Mouse (Mus musculus): ENCODE data around the gene Gm21119.
A peak's percentile ranks its signal among the peaks of the same experiment; 100 is the strongest.
"Not testable (repeated sequence)": the region's sequence is repeated elsewhere in the genome, so short reads cannot be mapped to it uniquely, and the experiment has no call there.

The Gm21119 gene

DNA sequence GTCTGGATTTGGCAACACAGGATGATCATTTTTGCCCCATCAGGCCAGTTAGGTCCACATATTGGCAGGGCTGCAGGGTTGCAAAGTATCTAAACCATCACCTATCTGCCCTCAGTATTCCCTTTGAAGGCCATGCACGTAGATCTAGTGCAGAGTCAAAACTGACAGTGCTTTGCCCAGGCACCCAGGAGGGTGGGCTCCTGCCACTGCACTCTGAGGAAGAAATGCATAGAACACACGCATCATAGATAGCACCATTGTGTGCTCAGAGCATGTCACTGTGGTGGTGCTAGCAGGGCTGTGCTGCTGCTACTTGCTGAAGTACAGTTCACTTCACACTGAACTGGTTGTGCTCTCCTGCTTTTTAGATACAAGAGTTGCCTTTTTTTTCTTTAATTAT is at the start of gene Gm21119:
Gene Gm21119 (plus strand): TSS at position 301 of the 400 bp plus-strand sequence.
- DNase-seq, result not testable (repeated sequence)

DNA sequence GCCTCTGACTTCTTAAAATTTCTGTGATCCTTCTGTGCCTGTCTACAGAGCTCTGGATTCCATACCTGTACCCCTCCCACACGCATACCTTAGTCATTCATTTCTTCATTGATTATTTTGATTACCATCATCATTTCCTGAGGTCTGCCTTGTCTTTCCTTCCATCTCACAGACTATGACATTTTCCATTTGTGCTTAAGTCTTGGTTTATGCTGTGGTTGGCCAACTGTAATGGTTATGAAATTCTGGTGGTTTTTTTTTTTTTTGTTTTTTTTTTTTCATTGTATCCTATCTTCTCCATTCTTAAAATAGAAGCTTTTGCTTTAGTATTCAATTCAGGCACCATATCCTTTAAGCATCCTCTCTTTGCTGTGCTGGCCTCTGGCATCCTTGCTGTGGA is 48.0 kb upstream of the Gm21119 start:
- not testable (repeated sequence) for DNase-seq

DNA sequence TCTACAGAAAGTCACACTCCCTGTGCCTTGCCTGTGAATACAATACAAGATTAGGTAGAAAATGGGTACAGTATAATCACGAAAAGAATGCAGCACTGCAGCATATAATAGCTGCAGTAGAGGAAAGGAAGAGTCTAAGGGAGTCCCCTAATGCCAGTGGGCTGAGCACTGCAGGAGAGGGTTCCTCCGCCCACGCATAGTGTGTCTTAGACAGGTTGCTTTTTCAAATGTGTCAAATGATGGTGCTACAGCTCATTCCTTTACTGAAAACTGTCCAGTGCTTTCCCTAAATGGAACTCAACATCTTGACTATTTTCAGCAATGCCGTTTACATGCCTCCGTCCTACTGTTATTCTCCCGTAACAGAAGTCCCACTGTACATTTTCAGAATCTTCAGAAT is 33.6 kb upstream of the Gm21119 start:
- not testable (repeated sequence) for DNase-seq

DNA sequence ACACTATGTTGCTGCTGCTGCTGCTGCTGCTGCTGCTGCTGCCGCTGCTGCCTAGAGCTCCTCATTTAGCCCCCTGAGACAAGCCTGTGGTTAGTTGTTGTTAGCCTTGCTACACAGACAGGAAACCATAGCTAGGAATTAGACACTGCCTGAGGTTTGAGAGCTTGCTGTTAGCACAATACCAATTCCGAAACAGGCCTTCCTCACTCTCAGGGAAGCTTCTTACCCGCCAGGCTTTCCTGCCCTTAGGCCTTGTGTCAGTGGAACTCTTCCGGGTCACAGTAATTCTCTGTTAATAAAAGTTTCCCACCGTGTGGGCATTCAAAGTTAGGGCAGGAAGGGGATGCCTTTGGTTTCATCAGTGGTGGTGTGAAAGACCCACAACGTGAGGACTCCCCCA is 31.9 kb upstream of the Gm21119 start:
- DNase-seq, result not testable (repeated sequence)

DNA sequence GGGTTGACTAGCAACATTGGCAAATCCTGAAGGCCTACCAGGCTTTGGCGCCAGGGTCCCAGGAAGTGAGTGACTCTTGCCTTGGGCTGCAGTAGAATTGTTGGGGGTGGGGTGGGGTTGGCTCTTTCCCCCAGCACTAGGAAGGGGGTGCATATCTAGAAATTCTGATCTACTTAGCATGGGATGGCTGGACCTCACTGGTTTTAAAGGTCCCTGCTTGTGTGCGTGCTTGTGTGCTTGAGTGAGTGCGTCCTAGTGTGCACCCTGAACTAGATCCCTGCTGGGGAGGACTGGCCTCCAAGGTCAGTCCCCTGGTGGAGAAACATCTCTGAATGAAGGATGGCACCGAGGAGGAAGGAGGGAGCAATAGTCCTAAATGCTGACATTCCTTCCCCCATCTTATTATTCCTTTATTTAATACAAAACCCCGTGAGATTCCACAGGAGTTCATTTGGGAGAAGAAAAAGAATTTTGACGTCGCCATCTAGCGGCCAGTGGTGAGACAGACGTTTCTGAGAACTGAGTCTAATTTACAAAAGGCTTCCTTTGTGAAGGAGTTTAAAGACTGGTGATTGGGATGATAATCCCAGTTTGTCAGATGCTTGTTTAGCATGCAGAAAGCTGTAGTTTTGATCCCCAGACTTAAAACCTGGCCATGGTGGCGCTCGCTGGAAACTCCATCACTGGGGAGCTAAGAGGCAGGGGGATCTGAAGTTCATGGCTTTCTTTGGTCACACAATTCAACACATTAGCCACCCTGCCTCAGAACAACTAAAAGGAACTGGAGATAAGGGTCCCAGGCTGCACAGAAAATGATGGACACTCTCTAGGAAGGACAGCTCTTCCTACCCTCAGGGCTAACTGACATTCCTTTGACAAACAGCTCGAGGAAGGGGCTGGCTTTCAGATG is 26.2 kb upstream of the Gm21119 start:
- DNase-seq, result not testable (repeated sequence)

DNA sequence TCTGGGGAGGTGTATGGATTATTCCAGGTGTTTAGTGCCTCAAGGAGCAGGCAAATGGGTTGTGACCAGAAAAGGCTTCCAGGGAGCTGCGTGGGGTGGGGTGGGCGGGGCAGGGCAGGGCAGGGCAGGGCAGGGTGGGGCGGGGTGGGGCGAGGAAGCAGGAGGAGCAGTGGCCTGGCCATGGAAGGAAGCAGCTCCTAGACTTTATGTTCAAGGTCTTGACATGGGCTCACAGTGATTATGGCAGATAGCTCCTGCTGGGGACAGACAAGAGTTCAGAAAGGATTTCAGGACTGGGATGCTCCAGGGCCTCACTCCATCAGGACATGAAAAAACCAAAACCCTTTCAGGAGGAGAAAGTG is 25.6 kb upstream of the Gm21119 start:
- peak; percentile 37 for DNase-seq

DNA sequence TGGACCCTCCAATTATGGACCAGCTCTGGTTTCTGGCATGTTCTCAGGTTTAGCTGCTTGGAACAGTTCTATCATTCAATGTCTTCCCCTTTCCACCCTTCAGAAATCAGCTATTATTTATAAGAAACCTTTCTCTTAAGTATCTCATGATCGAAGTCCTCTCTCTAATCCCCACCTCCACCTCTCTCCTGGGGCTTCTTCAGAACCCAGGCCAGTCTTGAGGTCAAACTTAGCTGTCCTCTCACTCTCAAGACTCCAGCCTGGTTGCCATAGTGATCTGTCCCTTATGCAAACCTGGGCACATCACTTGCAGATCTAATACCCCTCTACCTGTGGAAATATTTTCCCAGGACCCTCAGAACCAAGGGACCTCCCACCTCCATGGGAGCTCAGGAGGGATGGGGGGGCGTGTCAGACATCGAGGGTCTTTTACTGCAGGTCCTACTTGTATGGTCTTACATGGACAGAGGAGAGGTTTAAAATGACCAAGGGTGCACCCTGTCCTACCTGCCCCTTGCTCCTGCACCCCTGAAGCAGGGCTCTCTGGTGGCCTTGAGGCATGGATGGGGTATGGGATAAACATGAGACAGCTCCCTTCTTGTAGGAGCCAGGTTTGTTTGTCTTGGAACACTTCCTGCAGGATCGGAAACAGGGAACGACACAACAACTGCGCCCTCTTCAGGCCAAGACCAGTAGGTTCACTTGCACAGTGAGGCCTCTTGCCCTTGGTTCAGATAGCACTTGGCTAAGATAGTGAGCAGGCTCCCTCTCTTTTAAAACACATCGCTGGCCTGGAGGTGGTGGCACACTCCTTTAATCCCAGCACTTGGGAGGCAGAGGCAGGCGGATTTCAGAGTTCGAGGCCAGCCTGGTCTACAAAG is 24.4 kb upstream of the Gm21119 start:
- peak; percentile 45 for DNase-seq

DNA sequence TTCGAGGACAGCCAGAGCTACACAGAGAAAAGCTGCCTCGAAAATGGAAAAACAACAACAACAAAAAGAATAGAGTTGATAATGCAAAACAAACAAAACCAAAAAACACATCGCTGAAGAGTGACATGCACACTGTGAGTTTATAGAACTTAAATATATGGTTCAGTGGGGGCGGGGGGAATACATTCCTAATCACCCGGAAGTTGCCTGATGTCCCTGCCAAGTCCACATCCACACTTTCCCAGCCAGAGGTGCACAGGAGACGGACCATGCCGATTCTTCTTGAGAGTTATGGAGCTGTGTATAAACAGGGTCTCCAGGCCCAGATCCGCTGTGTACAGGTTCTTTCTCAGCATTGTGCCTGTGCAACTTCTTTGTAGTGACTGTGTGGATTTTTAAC is 23.7 kb upstream of the Gm21119 start:
- DNase-seq, result not testable (repeated sequence)

DNA sequence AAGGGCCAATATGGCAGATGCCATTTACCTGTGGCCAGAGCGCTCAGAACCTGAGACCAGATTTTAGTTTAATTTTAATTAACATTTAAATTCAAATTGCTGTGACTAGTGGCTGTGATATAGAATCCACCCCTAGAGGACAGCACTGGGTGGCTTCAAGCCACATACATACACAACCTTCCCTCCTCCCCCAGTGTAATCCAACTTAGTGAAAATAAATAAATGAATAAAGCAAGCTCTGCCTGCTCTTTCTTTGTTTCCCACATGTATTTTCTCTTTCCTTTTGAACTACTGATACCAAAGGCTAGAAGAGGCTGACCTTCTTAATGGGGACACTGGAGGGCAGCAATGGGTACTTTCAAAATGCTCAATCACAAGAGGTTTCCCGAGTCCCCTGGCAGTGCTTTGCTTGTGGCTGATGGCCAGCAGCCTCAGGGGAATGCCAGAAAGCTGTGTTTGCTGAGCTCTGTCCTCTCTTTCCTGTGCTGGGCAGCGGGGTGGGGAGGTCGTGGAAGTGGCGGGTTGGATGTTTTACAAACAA is 21.9 kb upstream of the Gm21119 start:
- not testable (repeated sequence) for DNase-seq

DNA sequence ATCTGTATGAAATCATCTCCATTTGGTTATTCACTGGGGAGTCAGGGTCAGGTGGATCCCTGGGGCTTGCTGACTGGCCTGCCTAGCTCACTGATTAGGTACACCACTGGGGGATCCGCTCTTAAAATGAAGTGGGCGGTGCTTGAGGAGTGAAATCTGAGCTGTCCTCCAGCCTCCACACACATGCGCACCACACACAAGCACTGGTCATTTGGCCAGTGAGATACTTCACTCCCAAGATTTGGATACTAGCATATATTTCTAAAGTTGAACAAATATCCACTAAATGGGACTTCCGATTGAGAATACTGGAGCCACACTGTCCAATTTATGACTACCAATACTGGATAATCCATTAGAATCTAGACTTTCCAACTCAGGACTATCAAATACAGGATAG is 20.9 kb upstream of the Gm21119 start:
- peak; percentile 56 for DNase-seq

DNA sequence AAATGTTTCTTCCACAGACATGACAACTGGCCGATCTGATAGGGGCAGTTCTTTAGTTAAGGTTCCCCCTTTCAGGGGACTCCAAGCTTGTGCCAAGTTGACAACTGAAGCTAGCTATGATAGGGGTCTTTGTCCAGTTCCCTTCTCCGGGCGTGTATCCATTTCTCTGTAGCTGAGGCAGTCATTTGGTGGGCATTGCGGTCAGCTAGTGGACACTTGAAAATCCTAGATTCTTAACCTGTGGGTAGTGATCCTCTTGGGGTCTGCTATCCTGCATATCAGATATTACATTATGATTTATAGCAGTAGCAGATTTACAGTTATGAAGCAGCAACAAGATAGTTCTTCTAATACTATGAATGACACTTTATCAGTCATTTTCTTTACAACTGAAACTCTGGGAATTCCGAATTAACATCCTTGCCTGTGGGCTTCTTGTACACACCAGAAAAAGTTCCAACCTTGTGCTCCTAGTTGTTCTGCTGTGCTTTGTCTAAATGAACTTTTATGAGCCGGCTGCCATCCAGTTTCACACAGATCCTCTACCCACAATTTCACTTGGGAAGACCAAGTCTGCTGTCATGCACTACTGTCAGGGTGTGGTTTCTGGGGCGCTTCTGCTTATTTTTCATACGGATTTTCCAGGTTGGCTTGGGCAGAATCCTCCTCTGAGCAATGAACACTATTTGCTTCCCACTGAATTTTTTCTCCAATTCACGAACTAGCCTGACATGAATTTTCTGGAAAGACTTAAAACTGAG is 18.5 kb upstream of the Gm21119 start:
- DNase-seq, result not testable (repeated sequence)

DNA sequence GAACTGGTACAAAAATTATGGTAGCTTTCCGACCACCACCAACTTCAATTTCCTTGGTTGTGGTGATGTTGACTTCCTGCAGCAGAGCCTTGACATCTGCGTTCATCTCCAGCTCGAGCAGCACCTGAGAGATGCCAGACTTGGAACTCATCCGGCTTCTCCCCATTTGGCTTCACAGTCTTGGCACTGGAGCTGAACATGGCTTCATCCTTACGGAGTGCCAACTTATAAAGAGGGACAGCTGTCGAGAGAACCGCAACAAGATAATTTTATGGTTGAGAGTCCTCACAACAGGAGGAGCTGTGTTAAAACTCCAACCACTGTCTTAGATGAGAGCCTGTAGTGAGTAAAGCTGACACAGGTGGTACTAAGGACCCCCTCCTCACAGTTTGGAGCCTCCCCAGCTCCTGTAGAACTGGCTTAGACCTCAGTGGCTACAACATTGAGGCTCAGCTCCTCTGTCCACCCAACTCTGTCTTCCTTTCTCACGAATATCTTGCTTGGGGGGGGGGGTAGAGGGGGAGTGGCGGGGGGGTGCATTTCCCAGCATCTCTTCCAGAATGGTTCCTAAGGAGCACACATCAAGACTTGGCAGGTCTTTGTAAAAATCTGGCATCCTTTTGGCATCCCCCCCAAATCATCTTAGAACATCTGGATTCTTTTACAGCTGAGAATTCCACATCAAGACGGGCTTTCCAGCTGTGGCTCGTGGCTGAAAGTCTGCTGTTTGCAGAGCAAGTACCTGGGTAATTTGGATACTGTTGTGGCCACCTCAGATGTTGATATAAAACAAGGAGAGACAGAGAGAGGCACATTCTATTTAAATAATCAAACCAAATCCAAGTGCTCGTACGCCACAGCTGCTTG is 17.6 kb upstream of the Gm21119 start:
- DNase-seq, result peak; percentile 78

DNA sequence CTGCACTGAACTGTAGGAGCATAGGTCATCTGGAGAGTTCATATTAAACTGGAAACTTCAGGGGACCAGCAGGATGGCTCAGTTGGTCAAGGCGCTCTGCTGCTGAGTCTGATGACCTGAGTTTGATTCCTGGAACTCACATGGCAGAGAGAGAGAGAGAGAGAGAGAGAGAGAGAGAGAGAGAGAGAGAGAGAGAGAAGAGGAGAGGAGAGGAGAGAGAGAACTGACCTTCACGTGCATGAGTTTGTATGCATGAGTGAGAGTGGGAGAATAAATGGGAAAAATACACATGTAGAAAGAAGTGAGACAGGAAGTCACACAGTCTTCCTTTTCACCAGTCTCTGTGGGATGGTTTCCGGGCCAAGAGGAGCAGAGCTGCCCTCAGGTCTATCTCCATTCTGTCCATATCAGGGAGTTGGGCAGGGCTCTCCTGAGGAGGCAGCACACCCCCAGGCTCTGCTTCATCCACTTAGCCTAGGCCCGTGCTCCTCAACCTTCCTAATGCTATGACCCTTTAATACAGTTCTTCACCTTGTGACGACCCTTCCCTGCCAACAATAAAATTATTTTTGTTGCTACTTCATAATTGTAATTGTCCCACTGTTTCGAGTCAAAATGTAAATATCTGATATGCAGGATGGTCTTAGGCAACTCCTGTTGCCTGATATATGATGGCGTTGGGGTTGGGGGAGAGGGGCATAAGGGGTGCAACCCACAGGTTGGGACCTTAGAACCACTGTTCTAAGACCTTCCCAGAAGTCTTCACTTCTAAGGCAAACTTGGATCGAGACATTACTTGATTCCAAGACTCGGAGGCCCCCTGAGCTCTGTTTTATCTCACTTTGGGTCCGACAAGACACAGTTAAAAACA is 16.2 kb upstream of the Gm21119 start:
- DNase-seq, result not testable (repeated sequence)

DNA sequence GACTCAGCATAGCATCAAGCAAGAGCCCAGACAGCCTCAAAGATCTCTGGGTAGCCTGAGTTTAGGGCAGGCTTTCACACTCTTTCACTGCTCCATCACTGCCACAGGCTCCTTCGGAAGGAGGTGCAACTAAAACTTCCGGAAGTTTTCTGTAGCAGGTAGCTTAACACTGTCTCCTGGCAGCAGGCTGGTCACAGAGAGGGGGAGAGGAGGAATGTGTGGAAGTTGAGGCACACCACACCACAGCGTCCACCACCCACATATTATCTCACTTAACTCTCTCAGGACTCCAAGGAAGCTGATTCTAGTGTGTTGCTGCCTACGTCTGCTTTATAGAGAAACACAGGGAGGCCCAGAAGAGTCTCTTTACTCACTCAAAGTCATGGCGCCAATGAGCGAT is 15.4 kb upstream of the Gm21119 start:
- DNase-seq, result not testable (repeated sequence)

DNA sequence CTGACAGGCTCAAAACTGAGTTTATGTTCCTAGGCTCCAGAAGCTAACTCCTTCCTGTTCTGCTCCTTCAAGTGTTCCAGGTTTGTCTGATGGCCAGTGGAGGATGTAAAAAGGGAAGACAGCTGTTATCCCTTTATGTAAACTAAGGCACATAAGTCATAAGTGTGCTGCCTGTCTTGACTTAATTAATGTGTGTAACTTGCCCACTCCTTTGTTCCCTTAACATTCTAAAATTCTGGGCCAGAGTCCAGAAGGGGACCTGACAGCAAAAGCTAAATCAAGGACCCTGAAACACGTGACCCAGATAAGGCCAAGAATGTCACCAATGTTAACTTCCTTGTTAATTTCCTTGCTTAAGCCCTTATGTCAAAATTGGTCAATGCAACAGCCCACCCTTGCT is 3.9 kb upstream of the Gm21119 start:
- not testable (repeated sequence) for DNase-seq

DNA sequence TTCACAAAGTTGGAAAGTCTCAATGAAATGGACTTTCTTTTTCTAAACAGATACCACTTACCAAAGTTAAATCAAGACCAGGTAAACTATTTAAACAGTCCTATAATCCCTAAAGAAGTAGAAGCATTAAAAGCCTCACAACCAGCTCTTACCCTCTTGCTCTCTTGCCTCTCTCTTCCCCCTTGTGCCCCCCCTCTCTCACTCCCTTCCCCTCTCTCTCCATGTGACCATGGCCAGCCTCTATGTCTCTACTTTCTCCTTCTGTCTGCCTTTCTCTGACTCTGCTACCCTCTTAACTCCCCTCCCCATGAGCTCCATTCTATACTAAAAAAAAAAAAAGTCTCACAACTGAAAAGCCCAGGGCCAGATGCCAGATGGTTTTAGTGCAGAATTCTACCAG is 2.0 kb upstream of the Gm21119 start:
- DNase-seq, result not testable (repeated sequence)

DNA sequence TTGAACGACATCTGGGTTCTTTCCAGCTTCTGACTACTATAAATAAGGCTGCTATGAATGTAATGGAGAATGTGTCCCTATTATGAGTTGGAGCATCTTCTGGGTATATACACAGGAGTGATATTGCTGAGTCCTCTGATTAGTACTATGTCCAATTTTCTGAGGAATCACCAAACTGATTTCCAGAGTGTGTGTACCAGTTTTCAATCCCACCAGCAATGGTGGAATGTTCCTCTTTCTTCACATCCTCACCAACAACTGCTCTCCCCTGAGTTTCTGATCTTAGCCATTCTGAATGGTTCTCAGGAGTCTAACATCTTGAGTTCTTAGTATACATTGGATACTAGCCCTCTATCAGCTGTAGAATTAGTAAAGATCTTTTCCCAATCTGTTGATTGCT is 16.0 kb downstream of the Gm21119 start:
- DNase-seq, result not testable (repeated sequence)

DNA sequence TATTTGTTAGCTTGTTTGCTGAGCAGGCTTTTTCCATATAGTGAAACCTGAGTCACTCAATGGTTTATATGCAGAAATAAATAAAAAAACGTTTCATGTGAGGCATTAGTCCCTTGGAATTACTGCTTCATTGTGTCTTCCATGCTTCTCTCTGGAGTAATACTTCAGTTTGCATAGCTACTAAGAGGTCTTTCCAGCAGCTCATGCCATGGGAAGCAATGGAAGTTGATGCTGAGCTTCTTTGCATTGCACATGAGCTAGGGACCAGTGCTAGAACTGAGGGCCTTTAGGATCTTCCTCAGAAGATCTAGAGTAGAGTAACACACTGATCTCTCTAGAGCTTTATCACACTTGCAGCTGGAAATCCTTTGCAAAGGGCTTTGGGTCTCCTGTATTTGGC is 23.2 kb downstream of the Gm21119 start:
- DNase-seq, result not testable (repeated sequence)

DNA sequence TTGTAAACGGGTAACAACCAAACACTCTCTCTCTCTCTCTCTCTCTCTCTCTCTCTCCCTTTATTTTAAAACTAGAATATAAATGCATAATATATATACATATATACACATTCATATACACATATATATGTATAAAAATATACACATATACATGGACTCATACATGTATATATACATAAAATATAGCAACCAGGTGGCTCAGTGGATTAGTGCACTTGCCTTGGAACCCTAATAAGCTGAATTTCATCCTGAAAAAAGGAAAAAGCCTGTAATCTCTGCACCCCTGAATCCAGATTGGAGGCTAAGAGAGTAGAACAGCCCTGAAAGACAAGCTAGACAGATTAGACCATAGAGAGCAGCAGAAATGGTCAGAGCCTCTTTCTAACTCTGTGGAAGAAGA is 28.8 kb downstream of the Gm21119 start:
- peak; percentile 2 for DNase-seq

DNA sequence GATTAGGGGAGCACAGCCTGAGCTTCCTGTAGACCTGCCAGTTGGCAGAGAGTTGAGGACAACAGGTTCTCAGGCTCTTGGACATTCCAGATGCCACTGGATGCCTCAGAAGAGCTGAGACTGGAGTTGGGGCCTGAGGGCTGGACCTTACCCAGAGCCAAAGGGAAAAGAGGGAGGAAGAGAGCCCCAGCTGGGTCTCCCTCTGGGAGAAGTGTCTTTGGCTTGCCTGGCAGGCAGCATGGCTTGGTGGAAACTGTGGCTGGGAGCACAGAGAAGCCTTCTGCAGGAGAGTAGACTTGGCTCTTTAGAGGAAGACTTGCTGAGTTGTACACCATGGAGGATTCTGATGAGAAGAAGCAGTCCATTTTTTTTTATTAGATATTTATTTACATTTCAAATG is 38.3 kb downstream of the Gm21119 start:
- DNase-seq, result peak; percentile 18

DNA sequence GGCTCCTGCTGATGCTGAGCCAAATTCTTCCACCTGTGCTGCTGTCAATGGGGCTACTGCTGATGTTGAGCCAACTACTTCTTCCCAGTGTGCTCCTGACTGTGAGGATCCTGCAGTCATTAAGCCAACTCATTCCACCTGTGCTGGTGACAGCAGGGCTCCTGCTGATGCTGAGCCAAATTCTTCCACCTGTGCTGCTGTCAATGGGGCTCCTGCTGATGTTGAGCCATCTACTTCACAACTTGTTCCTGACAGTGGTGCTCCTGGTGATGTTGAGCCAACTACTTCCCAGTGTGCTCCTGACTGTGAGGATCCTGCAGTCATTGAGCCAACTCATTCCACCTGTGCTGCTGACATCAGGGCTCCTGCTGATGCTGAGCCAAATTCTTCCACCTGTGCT is 63.7 kb downstream of the Gm21119 start:
- peak; percentile 1 for DNase-seq
